Mouse (Mus musculus) G1E-ER4 (cell line): ENCODE measurements around the gene Gm11237. TPM values are rescaled to one million over a fixed set of nuclear protein-coding genes. Genes with fewer than 3 reads are reported as not detected.
"Not testable (repeated sequence)": the region's sequence is repeated elsewhere in the genome, so short reads cannot be mapped to it uniquely, and the experiment has no call there.

ENCODE experiments used
- GATA1 ChIP-seq: IDR thresholded peaks from one replicate; pipeline ENCODE4 v1.8.0; 2012; ENCODE audit warnings: low read length, inconsistent platforms
- polyA plus RNA-seq: library from polyadenylated mRNA; stranded (reverse); fragments of >175 nt; gene quantifications from 2 replicates; pipeline ENCODE4 v1.2.3, GENCODE M21; 2012

Gene Gm11237
- polyA plus RNA-seq: not detected in 2 replicates

GRCm38 (mm10) chr4:73622684-73623083 is at the start of gene Gm11237:
Gene Gm11237 (plus strand): TSS chr4:73622984.
- not testable (repeated sequence) for TF ChIP-seq GATA1

GRCm38 (mm10) chr4:73599248-73599647 is 23.5 kb upstream of the Gm11237 start:
- TF ChIP-seq GATA1: no peak

- not testable (repeated sequence) for TF ChIP-seq GATA1
These were observed 15.2 kb upstream of the Gm11237 start, which contains the start of gene Gm11238 for GRCm38 (mm10) chr4:73607581-73607980. Gene Gm11238 (plus strand): TSS chr4:73607881.

GRCm38 (mm10) chr4:73637821-73638220 is 15.0 kb downstream of the Gm11237 start, which contains the start of gene Gm11236:
Gene Gm11236 (plus strand): TSS chr4:73638121.
- not testable (repeated sequence) for TF ChIP-seq GATA1

- TF ChIP-seq GATA1: not testable (repeated sequence)
These were observed 45.3 kb downstream of the Gm11237 start, which contains the start of gene Gm11239 for GRCm38 (mm10) chr4:73668054-73668453. Gene Gm11239 (plus strand): TSS chr4:73668354.

Other genes with a start within 250 kb of the Gm11237 start
- gene Gm11487, start 217.9 kb upstream of the Gm11237 start, polyA plus RNA-seq: not detected in 2 replicates
- gene Gm11238, start 15.1 kb upstream of the Gm11237 start, polyA plus RNA-seq: not detected in 2 replicates
- gene Gm11236, start 15.1 kb downstream of the Gm11237 start, polyA plus RNA-seq: not detected in 2 replicates
- not detected in 2 replicates for gene Gm11239, start 45.4 kb downstream of the Gm11237 start, polyA plus RNA-seq
- gene Gm428, start 60.5 kb downstream of the Gm11237 start, polyA plus RNA-seq: not detected in 2 replicates
- gene Rasef, start 168.0 kb downstream of the Gm11237 start, polyA plus RNA-seq: not detected in 2 replicates